Mouse (Mus musculus): ENCODE data around the gene Lix1. TPM values are rescaled to one million over a fixed set of nuclear protein-coding genes. Genes with fewer than 3 reads are reported as not detected.

The Lix1 gene
- polyA plus RNA-seq, 2 experiments: 0.14 to 0.16 TPM

DNA sequence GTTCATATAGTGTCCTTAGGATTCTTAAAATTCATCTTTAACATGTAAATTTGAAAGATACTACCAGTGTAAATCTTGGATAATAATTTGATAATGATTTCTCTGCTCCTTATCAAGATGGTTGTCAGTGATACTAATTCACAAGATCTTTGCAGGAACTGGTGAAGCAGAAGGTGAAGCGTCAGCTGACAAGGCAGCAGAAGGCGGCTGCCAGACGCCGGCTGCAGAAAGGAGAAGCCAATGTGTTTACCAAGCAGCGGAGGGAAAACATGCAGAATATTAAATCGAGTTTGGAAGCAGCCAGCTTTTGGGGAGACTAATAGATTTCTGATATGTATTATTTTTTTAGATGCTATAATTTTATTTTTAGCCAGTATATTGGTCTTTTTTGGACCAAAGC lies 9.2 kb upstream of the Lix1 start:
- Histone ChIP-seq H3K27ac (no peak overlapping the region), H3K9ac (replicated peaks) (no peak overlapping the region), H3K36me3 (replicated peaks; ENCODE audit: control insufficient read depth, insufficient read depth, low read depth) (peaks cover 2% of the 10 kb centered on the region; the same call in 1 of the 2 replicates), H3K27me3 (ENCODE audit: control insufficient read depth, insufficient read depth, low read length) (no peaks in the 10 kb centered on the region), H3K4me1 (replicated peaks; ENCODE audit: control insufficient read depth in 2 of 2, insufficient read depth in 2 of 2, low read length in 1 of 2) (no peaks in the 10 kb centered on the region; a peak in 1 of 4 replicates), H3K4me2 (ENCODE audit: low read depth) (no peak overlapping the region), H3K4me3 (ENCODE audit: insufficient read depth in 1 of 2, low read depth in 2 of 2, low read length in 2 of 2) (no peak overlapping the region), H3K9me3 (ENCODE audit: control insufficient read depth, low read length) (no peaks in the 10 kb centered on the region)
- 79% methylated on average over 6 of the region's 6 CpGs for WGBS (ENCODE audit: insufficient replicate concordance)
- DNase-seq (ENCODE audit: low read depth in 3 of 3, low spot score in 3 of 3) (no peak), ATAC-seq (ENCODE audit: insufficient read depth) (no peak)
- TF ChIP-seq CTCF (IDR thresholded peaks at IDR 0.05; ENCODE audit: low read depth) (no peak), EP300 (IDR thresholded peaks at IDR 0.05; ENCODE audit: low read depth) (no peak)

DNA sequence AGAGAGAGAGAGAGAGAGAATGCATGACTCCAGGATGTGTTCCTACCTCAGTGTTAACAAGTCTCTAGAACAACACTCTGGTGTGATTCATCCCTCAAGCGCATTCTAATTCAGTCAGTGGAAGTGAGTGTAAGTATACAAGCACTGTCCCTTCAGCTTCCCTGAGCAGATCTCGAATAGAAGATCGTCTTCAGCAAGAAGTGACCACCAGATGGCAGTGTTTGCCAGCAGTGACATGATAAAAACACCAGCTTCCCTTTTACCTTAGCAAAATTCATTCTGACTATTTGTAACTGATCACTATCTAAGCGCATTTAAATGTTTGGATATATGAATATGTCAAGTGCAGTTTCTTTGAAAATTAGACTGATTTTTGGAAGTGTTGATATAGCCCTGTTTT lies 8.1 kb upstream of the Lix1 start:
- 0 out of 2 replicates have a peak, but pooled peaks have one; percentile 19 for ATAC-seq (ENCODE audit: insufficient read depth)
- TF ChIP-seq CTCF (IDR thresholded peaks at IDR 0.05; ENCODE audit: low read depth) (peak; percentile 78), EP300 (IDR thresholded peaks at IDR 0.05; ENCODE audit: low read depth) (no peak)

DNA sequence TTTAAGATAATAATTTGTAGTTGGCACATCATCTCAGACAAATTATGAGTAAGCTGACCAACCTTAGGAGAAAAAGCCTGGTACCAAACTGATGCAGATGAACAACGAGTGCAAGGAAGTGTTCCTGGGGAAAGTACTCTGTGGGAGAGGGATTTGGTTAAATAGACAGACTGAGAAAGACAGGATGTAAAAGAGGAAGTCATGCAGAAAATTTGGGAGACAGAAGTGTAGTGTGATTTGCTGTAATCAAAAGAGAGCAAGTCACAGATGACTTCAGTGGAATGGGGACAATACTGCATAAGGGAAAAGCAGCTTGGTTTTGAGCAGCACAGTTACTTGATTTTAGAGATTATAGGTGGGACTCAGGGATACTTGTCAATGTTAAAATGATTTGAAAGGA lies 5.6 kb upstream of the Lix1 start:
- 36% methylated on average over 1 of the region's 1 CpGs for WGBS (ENCODE audit: insufficient replicate concordance)
- no peak for TF ChIP-seq EP300 (IDR thresholded peaks at IDR 0.05; ENCODE audit: low read depth)
- TF ChIP-seq CTCF (IDR thresholded peaks at IDR 0.05; ENCODE audit: low read depth): no peak

More for the DNA sequence above, 8.1 kb upstream of the Lix1 start:
- no peak overlapping the region for H3K9ac ChIP-seq (replicated peaks)
- DNase-seq (ENCODE audit: low read depth in 3 of 3, low spot score in 3 of 3): peak; percentile 35 to 45 (median 42)
- no peak overlapping the region for H3K4me3 ChIP-seq (ENCODE audit: insufficient read depth in 1 of 2, low read depth in 2 of 2, low read length in 2 of 2)
- no peak overlapping the region for H3K4me2 ChIP-seq (ENCODE audit: low read depth)
- no peaks in the 10 kb centered on the region; a peak in 1 of 4 replicates for H3K4me1 ChIP-seq (replicated peaks; ENCODE audit: control insufficient read depth in 2 of 2, insufficient read depth in 2 of 2, low read length in 1 of 2)
- WGBS (ENCODE audit: insufficient replicate concordance): 31% methylated on average over 4 of the region's 4 CpGs
- no peak overlapping the region for H3K27ac ChIP-seq
- no peaks in the 10 kb centered on the region for H3K27me3 ChIP-seq (ENCODE audit: control insufficient read depth, insufficient read depth, low read length)
- peaks cover 2% of the 10 kb centered on the region; the same call in 1 of the 2 replicates for H3K36me3 ChIP-seq (replicated peaks; ENCODE audit: control insufficient read depth, insufficient read depth, low read depth)
- H3K9me3 ChIP-seq (ENCODE audit: control insufficient read depth, low read length): no peaks in the 10 kb centered on the region

DNA sequence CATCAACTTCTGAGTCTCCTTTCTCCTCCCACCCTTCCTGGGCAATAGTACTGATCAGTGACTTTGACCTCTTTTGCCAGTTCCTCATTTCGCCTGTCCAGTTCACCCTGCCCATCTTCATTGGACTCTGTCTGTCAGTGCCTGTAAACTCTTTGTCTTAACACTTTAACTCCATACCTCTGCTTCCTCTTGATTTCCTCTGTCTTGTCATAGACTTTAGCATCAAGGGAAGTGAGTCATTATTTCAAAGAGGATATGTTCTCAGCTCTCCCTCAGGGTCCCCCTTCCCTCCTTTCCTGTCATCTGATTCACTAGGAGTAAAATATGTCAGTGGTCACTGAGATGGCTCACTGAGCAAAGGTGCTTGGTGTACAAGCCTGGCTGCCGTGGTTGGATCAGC lies 3.8 kb upstream of the Lix1 start:
- Histone ChIP-seq H3K4me3 (ENCODE audit: insufficient read depth in 1 of 2, low read depth in 2 of 2, low read length in 2 of 2) (no peak overlapping the region), H3K27me3 (ENCODE audit: control insufficient read depth, insufficient read depth, low read length) (no peaks in the 10 kb centered on the region), H3K4me2 (ENCODE audit: low read depth) (no peak overlapping the region), H3K9me3 (ENCODE audit: control insufficient read depth, low read length) (no peaks in the 10 kb centered on the region), H3K27ac (no peak overlapping the region), H3K9ac (replicated peaks) (no peak overlapping the region), H3K36me3 (replicated peaks; ENCODE audit: control insufficient read depth, insufficient read depth, low read depth) (no peaks in the 10 kb centered on the region), H3K4me1 (replicated peaks; ENCODE audit: control insufficient read depth in 2 of 2, insufficient read depth in 2 of 2, low read length in 1 of 2) (no peaks in the 10 kb centered on the region)
- DNase-seq (ENCODE audit: low read depth in 3 of 3, low spot score in 3 of 3) (no peak), ATAC-seq (ENCODE audit: insufficient read depth) (no peak)
- TF ChIP-seq EP300 (IDR thresholded peaks at IDR 0.05; ENCODE audit: low read depth) (no peak), CTCF (IDR thresholded peaks at IDR 0.05; ENCODE audit: low read depth) (no peak)
- WGBS (ENCODE audit: insufficient replicate concordance): 17% methylated on average over 2 of the region's 2 CpGs

More for the DNA sequence above, 5.6 kb upstream of the Lix1 start:
- no peaks in the 10 kb centered on the region for H3K9me3 ChIP-seq (ENCODE audit: control insufficient read depth, low read length)
- ATAC-seq (ENCODE audit: insufficient read depth) (no peak), DNase-seq (ENCODE audit: low read depth in 3 of 3, low spot score in 3 of 3) (no peak)
- no peak overlapping the region for H3K27ac ChIP-seq
- H3K4me2 ChIP-seq (ENCODE audit: low read depth): no peak overlapping the region
- H3K4me1 ChIP-seq (replicated peaks; ENCODE audit: control insufficient read depth in 2 of 2, insufficient read depth in 2 of 2, low read length in 1 of 2): no peaks in the 10 kb centered on the region; a peak in 1 of 4 replicates
- H3K4me3 ChIP-seq (ENCODE audit: insufficient read depth in 1 of 2, low read depth in 2 of 2, low read length in 2 of 2): no peak overlapping the region
- no peaks in the 10 kb centered on the region; the same call in 1 of the 2 replicates for H3K36me3 ChIP-seq (replicated peaks; ENCODE audit: control insufficient read depth, insufficient read depth, low read depth)
- no peak overlapping the region for H3K9ac ChIP-seq (replicated peaks)
- H3K27me3 ChIP-seq (ENCODE audit: control insufficient read depth, insufficient read depth, low read length): no peaks in the 10 kb centered on the region

DNA sequence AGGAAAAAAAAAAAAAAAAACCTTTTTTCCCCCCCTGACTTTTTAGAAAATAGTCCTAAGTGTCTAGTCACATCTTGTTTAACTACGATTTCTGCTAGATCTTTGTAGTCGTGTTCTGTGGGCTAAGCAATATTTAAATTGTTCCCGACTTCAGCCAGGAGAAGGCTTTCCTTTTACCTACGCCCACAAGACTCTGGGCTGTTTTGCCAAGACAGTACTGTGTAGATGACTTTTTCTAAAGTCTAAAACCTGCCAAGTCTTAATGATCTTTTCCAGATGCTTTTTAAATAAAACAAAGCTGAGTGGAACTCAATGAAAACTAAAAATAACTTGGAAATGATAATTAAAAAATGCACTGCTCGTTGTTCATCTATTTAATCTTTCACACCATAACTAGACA lies 566 bp downstream of the Lix1 start:
- Histone ChIP-seq H3K27me3 (ENCODE audit: control insufficient read depth, insufficient read depth, low read length) (no peaks in the 10 kb centered on the region), H3K4me3 (ENCODE audit: insufficient read depth in 1 of 2, low read depth in 2 of 2, low read length in 2 of 2) (no peak overlapping the region), H3K9ac (replicated peaks) (no peak overlapping the region), H3K4me1 (replicated peaks; ENCODE audit: control insufficient read depth in 2 of 2, insufficient read depth in 2 of 2, low read length in 1 of 2) (no peaks in the 10 kb centered on the region), H3K27ac (no peak overlapping the region), H3K36me3 (replicated peaks; ENCODE audit: control insufficient read depth, insufficient read depth, low read depth) (no peaks in the 10 kb centered on the region), H3K9me3 (ENCODE audit: control insufficient read depth, low read length) (no peaks in the 10 kb centered on the region), H3K4me2 (ENCODE audit: low read depth) (no peak overlapping the region)
- WGBS (ENCODE audit: insufficient replicate concordance): 54% methylated on average over 5 of the region's 5 CpGs
- TF ChIP-seq EP300 (IDR thresholded peaks at IDR 0.05; ENCODE audit: low read depth) (no peak), CTCF (IDR thresholded peaks at IDR 0.05; ENCODE audit: low read depth) (no peak)
- DNase-seq (ENCODE audit: low read depth in 3 of 3, low spot score in 3 of 3) (no peak), ATAC-seq (ENCODE audit: insufficient read depth) (no peak)

Data from liver, embryonic 14.5 days (tissue).